21 mouse cellular contexts compared by ENCODE assay signal in genomic region chr7:50050144-50050543, GRCm38 (mm10).
"Had no signal": no experiment of that assay in that cellular context is flagged by ENCODE, and none has a peak within 500 bp of the region (broad histone marks: within the 10 kb centered on the region; RNA-seq: fewer than 3 reads in every experiment).

No protein-coding gene starts in this region.

- H3K27me3 ChIP-seq: liver, embryonic 13.5 days; liver, embryonic 15.5 days; lung, embryonic 15.5 days; megakaryocyte, embryonic 14.5 days; midbrain, embryonic 13.5 days; midbrain, embryonic 15.5 days; stomach, embryonic 15.5 days had no signal

- DNase-seq: liver, embryonic 13.5 days; liver, postnatal 0 days; lung, adult 2 months; lung, postnatal 14 days; lung, postnatal 36 days; retina, postnatal 1 day; right cerebral cortex, adult 18-20 months; right cerebral cortex, postnatal 14 days; thymus, adult 2 months; thymus, postnatal 25 days; thymus, postnatal 4 days had no signal

- H3K27ac ChIP-seq: liver, embryonic 13.5 days; liver, embryonic 15.5 days; lung, embryonic 15.5 days; macrophage; midbrain, embryonic 13.5 days; midbrain, embryonic 15.5 days; stomach, embryonic 15.5 days; stomach, postnatal 0 days had no signal

- H3K4me3 ChIP-seq: liver, embryonic 13.5 days; liver, embryonic 15.5 days; lung, embryonic 15.5 days; midbrain, embryonic 13.5 days; midbrain, embryonic 15.5 days; stomach, embryonic 15.5 days had no signal

- H3K4me2 ChIP-seq: liver, embryonic 13.5 days; liver, embryonic 15.5 days; lung, embryonic 15.5 days; midbrain, embryonic 11.5 days; midbrain, embryonic 13.5 days; midbrain, embryonic 15.5 days; stomach, embryonic 15.5 days had no signal

- H3K9ac ChIP-seq: liver, embryonic 13.5 days; liver, embryonic 15.5 days; liver, postnatal 0 days; lung, embryonic 15.5 days; midbrain, embryonic 13.5 days; midbrain, embryonic 15.5 days; stomach, embryonic 15.5 days had no signal

- H3K9me3 ChIP-seq: liver, embryonic 13.5 days; liver, embryonic 15.5 days; lung, embryonic 15.5 days; midbrain, embryonic 13.5 days; midbrain, embryonic 15.5 days; stomach, embryonic 15.5 days had no signal

- H3K36me3 ChIP-seq: liver, embryonic 13.5 days; liver, embryonic 15.5 days; lung, embryonic 15.5 days; midbrain, embryonic 13.5 days; midbrain, embryonic 15.5 days; stomach, embryonic 15.5 days had no signal

- H3K4me1 ChIP-seq: liver, embryonic 13.5 days; liver, embryonic 15.5 days; lung, embryonic 15.5 days; megakaryocyte, embryonic 14.5 days; midbrain, embryonic 13.5 days; midbrain, embryonic 15.5 days; stomach, embryonic 15.5 days had no signal

- ATAC-seq: liver, postnatal 0 days; lung, postnatal 0 days; midbrain, embryonic 13.5 days; midbrain, embryonic 15.5 days had no signal
